ENCODE assay signal across 18 mouse cellular contexts in the genomic region with DNA sequence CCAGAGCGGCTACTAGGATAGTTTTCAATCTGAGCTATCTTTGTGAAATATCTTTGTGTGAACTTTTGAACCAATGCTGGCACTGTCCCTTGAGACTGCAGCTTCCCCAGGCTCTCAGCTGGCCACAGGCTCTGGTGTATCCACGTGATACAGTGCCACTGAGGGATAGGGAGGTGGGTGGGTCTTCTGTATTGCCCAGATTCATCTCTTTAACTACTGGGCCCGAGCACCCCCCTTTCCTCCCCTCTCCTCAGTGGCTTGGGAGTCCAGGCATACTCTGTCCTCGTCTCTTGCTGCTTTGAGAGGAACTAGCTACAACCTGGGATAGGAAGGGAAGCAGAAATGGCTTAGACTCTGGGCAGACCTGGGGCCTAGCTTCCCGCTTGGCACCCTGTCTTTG. TPM values are rescaled to one million over a fixed set of nuclear protein-coding genes. Genes with fewer than 3 reads are reported as not detected.
DNase-seq lines count a peak whose midpoint lies in the region; ATAC-seq and TF ChIP-seq lines count a peak whose summit lies in the region.
"Had no signal": no experiment of that assay in that cellular context is flagged by ENCODE, and none has a peak within 500 bp of the region (broad histone marks: within the 10 kb centered on the region; RNA-seq: fewer than 3 reads in every experiment).

No protein-coding gene starts in this region.

- no peaks in the 10 kb centered on the region for H3K36me3 ChIP-seq in forebrain, postnatal 0 days (ENCODE audit: insufficient read depth)
- peaks cover 94% of the 10 kb centered on the region for H3K36me3 ChIP-seq in forebrain, embryonic 10.5 days (replicated peaks)
- no peaks in the 10 kb centered on the region for H3K36me3 ChIP-seq in hindbrain, embryonic 14.5 days (replicated peaks; ENCODE audit: control insufficient read depth, insufficient read depth)
- H3K36me3 ChIP-seq in neural tube, embryonic 15.5 days, result no peaks in the 10 kb centered on the region
- H3K36me3 ChIP-seq: stomach, embryonic 15.5 days had no signal

- peak; percentile 56 for ATAC-seq in forebrain, postnatal 0 days
- peak; percentile 34; the same call in 1 of the 2 replicates for ATAC-seq in hindbrain, embryonic 14.5 days (ENCODE audit: low FRiP score)
- peak; percentile 79 for ATAC-seq in neural tube, embryonic 15.5 days (ENCODE audit: low FRiP score)

- no peak overlapping the region for H3K4me3 ChIP-seq in forebrain, postnatal 0 days (ENCODE audit: low read depth, low read length)
- no peak overlapping the region for H3K4me3 ChIP-seq in forebrain, embryonic 10.5 days
- H3K4me3 ChIP-seq in layer of hippocampus, adult 2 months, result no peak overlapping the region
- no peak overlapping the region for H3K4me3 ChIP-seq in hindbrain, embryonic 14.5 days (replicated peaks; ENCODE audit: low read length)
- H3K4me3 ChIP-seq in neural tube, embryonic 15.5 days (replicated peaks), result no peak overlapping the region
- H3K4me3 ChIP-seq: left cerebral cortex, adult 2 months; megakaryocyte, embryonic 14.5 days; stomach, embryonic 15.5 days had no signal

- 79% methylated on average over 5 of the region's 5 CpGs for WGBS in forebrain, postnatal 0 days
- 88% methylated on average over 5 of the region's 5 CpGs for WGBS in forebrain, embryonic 10.5 days
- 69% methylated on average over 5 of the region's 5 CpGs for WGBS in hindbrain, embryonic 14.5 days
- WGBS in neural tube, embryonic 15.5 days, result 57% methylated on average over 5 of the region's 5 CpGs

- H3K4me1 ChIP-seq in forebrain, postnatal 0 days (ENCODE audit: insufficient read depth), result peaks cover 4% of the 10 kb centered on the region; the same call in 1 of the 2 replicates
- H3K4me1 ChIP-seq in forebrain, embryonic 10.5 days, result peaks cover 79% of the 10 kb centered on the region
- peaks cover 55% of the 10 kb centered on the region for H3K4me1 ChIP-seq in hindbrain, embryonic 14.5 days (replicated peaks; ENCODE audit: control insufficient read depth, insufficient read depth, low read length)
- peaks cover 80% of the 10 kb centered on the region for H3K4me1 ChIP-seq in neural tube, embryonic 15.5 days

- no peaks in the 10 kb centered on the region for H3K9me3 ChIP-seq in forebrain, postnatal 0 days (ENCODE audit: low read length)
- no peaks in the 10 kb centered on the region for H3K9me3 ChIP-seq in forebrain, embryonic 10.5 days
- H3K9me3 ChIP-seq in hindbrain, embryonic 14.5 days (ENCODE audit: control insufficient read depth, low read length), result no peaks in the 10 kb centered on the region
- H3K9me3 ChIP-seq in neural tube, embryonic 15.5 days (replicated peaks), result no peaks in the 10 kb centered on the region
- H3K9me3 ChIP-seq: megakaryocyte, embryonic 14.5 days; stomach, embryonic 15.5 days had no signal

- H3K9ac ChIP-seq in forebrain, postnatal 0 days, result no peak overlapping the region
- no peak overlapping the region for H3K9ac ChIP-seq in hindbrain, embryonic 14.5 days
- H3K9ac ChIP-seq in neural tube, embryonic 15.5 days (replicated peaks), result no peak overlapping the region
- H3K9ac ChIP-seq: lung, embryonic 14.5 days; stomach, embryonic 15.5 days had no signal

- no peak for DNase-seq in forebrain, postnatal 0 days
- no peak for DNase-seq in forebrain, embryonic 10.5 days (ENCODE audit: extremely low spot score, low spot score)
- no peak for DNase-seq in layer of hippocampus, adult 2 months (ENCODE audit: low spot score in 2 of 2)
- no peak for DNase-seq in layer of hippocampus, postnatal 25 days (ENCODE audit: extremely low spot score in 1 of 2, low spot score in 1 of 2)
- DNase-seq in hindbrain, embryonic 14.5 days (ENCODE audit: low spot score), result no peak
- DNase-seq in urinary bladder, postnatal 10 days (ENCODE audit: low spot score), result no peak
- DNase-seq: adrenal gland, adult 2 months; B cell, adult 2 months; cerebellum, adult 8-10 months; heart, postnatal 14 days; kidney, adult 18-20 months; kidney, postnatal 36 days; thymus, postnatal 25 days had no signal

- no peak overlapping the region for H3K27ac ChIP-seq in forebrain, postnatal 0 days (ENCODE audit: low read depth, low read length)
- no peak overlapping the region for H3K27ac ChIP-seq in forebrain, embryonic 10.5 days
- H3K27ac ChIP-seq in layer of hippocampus, adult 2 months, result peak overlapping the region; percentile 46; the same call in 1 of the 2 replicates
- no peak overlapping the region for H3K27ac ChIP-seq in hindbrain, embryonic 14.5 days
- H3K27ac ChIP-seq in neural tube, embryonic 15.5 days (replicated peaks), result peak overlapping the region; percentile 65
- H3K27ac ChIP-seq: left cerebral cortex, adult 2 months had no signal

- H3K4me2 ChIP-seq in forebrain, postnatal 0 days (ENCODE audit: low read depth), result no peak overlapping the region
- 0 out of 2 replicates have a peak overlapping the region, but pooled peaks have one; percentile 11 for H3K4me2 ChIP-seq in hindbrain, embryonic 14.5 days (replicated peaks)
- peak overlapping the region; percentile 13 for H3K4me2 ChIP-seq in neural tube, embryonic 15.5 days
- H3K4me2 ChIP-seq: lung, embryonic 14.5 days had no signal

- TF ChIP-seq CTCF in forebrain, postnatal 0 days (IDR thresholded peaks at IDR 0.05; ENCODE audit: low read depth), result no peak
- TF ChIP-seq CTCF in layer of hippocampus, adult 2 months (conservative IDR thresholded peaks at IDR 0.05), result no peak

- H3K27me3 ChIP-seq in forebrain, postnatal 0 days (ENCODE audit: insufficient read depth, low read length), result no peaks in the 10 kb centered on the region
- H3K27me3 ChIP-seq in forebrain, embryonic 10.5 days (ENCODE audit: poor library complexity, severe bottlenecking), result no peaks in the 10 kb centered on the region
- H3K27me3 ChIP-seq in hindbrain, embryonic 14.5 days (ENCODE audit: control insufficient read depth, insufficient read depth, low read length), result no peaks in the 10 kb centered on the region
- H3K27me3 ChIP-seq in neural tube, embryonic 15.5 days (replicated peaks), result no peaks in the 10 kb centered on the region
- H3K27me3 ChIP-seq: stomach, embryonic 15.5 days had no signal

RNA-seq across cellular contexts. Expression of a gene that starts 9.0 kb away (rescaled TPM):
- 128 and 150 TPM in 2 replicates for total RNA-seq in forebrain, postnatal 0 days (2014; rRNA removed)
- polyA plus RNA-seq in forebrain, postnatal 0 days (2015; fragmentation: Nextera tagmentation; extraction: Ambion mirVana), result 307 and 319 TPM in 2 replicates
- 843 and 904 TPM in 2 replicates for polyA plus RNA-seq in forebrain, embryonic 10.5 days (2016; fragmentation: Nextera tagmentation; extraction: Ambion mirVana)
- total RNA-seq in layer of hippocampus, adult 2 months (2021), result 100 to 1,000 TPM in 1 of 2 experiments, 10 to 100 TPM in 1; 100.0 to 108 TPM
- 100 to 1,000 TPM; 109 TPM for total RNA-seq in layer of hippocampus, postnatal 25 days (2021)
- polyA plus RNA-seq in hindbrain, embryonic 14.5 days (2014; fragmentation: Nextera tagmentation; extraction: Ambion mirVana), result 436 and 444 TPM in 2 replicates
- 381 and 465 TPM in 2 replicates for polyA plus RNA-seq in neural tube, embryonic 15.5 days (2015; fragmentation: Nextera tagmentation; extraction: Ambion mirVana)

Comparison
In these comparisons a context has a peak if more than half of its experiments do, and no peak if none do; other contexts are left out.
1. H3K27ac ChIP-seq: peak in layer of hippocampus, adult 2 months (single experiment) and neural tube, embryonic 15.5 days (single experiment); none in forebrain, postnatal 0 days (single experiment), forebrain, embryonic 10.5 days (single experiment) and hindbrain, embryonic 14.5 days (single experiment).
2. Peak in every context shown above with its lines, with median percentiles within 50 percentile points of each other: ATAC-seq.